Mouse (Mus musculus) testis, adult 2 months (tissue): ENCODE measurements around the gene Pcbp2. TPM values are rescaled to one million over a fixed set of nuclear protein-coding genes. Genes with fewer than 3 reads are reported as not detected.
A peak's percentile ranks its signal among the peaks of the same experiment; 100 is the strongest.

Source experiments
- H3K27ac ChIP-seq: fragments of 200-500 bp; 2 replicates; pipeline ENCODE4 v1.5.1; 2012; ENCODE audit warnings: low read depth, low read length; ENCODE audit not compliant: control insufficient read depth, insufficient read depth
- H3K27me3 ChIP-seq: fragments of 200-500 bp; 2 replicates; pipeline ENCODE4 v1.6.1; 2012; ENCODE audit warnings: mild to moderate bottlenecking, low read length, moderate library complexity; ENCODE audit not compliant: control insufficient read depth, insufficient read depth
- H3K36me3 ChIP-seq: fragments of 200-500 bp; 2 replicates; pipeline ENCODE4 v1.6.1; 2012; ENCODE audit warnings: mild to moderate bottlenecking, low read length; ENCODE audit not compliant: control insufficient read depth, insufficient read depth
- H3K4me1 ChIP-seq: fragments of 200-500 bp; 2 replicates; pipeline ENCODE4 v1.6.1; 2012; ENCODE audit warnings: low read length; ENCODE audit not compliant: control insufficient read depth, insufficient read depth
- H3K4me3 ChIP-seq: fragments of 200-500 bp; 2 replicates; pipeline ENCODE4 v1.5.1; 2012; ENCODE audit warnings: low read depth, mild to moderate bottlenecking, low read length, moderate library complexity, mixed read lengths; ENCODE audit not compliant: control insufficient read depth
- CTCF ChIP-seq: fragments of 200-500 bp; IDR thresholded peaks from 2 replicates; pipeline ENCODE4 v1.5.1; 2012; ENCODE audit warnings: low read depth, mild to moderate bottlenecking, inconsistent platforms, low read length, moderate library complexity; ENCODE audit not compliant: control insufficient read depth, insufficient read depth, insufficient replicate concordance
- POLR2A ChIP-seq: fragments of 200-500 bp; IDR thresholded peaks from 2 replicates; pipeline ENCODE4 v1.6.1; 2012; ENCODE audit warnings: low read depth, mild to moderate bottlenecking, inconsistent platforms, low read length, moderate library complexity; ENCODE audit not compliant: control insufficient read depth
- polyA plus RNA-seq: library from polyadenylated mRNA; depleted of rRNA; stranded (reverse); fragments of >200 nt; gene quantifications from 2 replicates; pipeline ENCODE4 v1.2.3, GENCODE M21; 2012

Pcbp2 gene
- polyA plus RNA-seq, 1 experiment = 1,129 TPM

DNA sequence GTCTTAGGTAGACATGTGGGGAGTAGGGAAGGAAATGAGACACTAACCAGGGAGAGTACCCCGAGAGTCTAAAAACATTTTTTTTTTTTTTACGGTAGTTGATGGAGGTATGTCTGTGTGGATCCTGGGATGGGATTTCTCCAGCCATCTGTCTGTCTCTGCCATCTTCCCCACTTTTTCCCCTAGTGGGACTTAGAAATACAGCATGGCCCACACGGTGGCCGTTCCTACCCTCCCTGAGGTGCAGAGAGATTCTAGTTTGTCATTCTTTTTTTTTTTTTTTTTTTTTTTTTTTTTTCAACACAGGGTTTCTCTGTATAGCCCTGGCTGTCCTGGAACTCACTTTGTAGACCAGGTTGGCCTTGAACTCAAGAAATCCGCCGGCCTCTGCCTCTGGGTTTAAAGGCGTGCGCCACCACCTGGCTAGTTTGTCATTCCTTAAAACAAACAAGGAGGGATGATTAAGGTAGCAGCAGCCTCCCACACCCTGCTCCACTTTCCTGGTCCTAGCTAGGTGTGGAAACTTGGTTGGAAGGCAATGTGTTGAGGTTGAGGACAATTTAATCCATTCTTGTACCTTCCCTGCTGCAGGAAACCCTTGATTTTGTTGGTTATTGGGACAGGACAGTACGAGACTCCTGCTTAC lies 8.8 kb upstream of the Pcbp2 start:
- peaks cover 5% of the 10 kb centered on the region for H3K4me1 ChIP-seq
- no peak overlapping the region for H3K4me3 ChIP-seq
- H3K36me3 ChIP-seq = no peaks in the 10 kb centered on the region
- no peaks in the 10 kb centered on the region for H3K27me3 ChIP-seq
- H3K27ac ChIP-seq = no peak overlapping the region
- no peak for TF ChIP-seq POLR2A
- no peak for TF ChIP-seq CTCF

DNA sequence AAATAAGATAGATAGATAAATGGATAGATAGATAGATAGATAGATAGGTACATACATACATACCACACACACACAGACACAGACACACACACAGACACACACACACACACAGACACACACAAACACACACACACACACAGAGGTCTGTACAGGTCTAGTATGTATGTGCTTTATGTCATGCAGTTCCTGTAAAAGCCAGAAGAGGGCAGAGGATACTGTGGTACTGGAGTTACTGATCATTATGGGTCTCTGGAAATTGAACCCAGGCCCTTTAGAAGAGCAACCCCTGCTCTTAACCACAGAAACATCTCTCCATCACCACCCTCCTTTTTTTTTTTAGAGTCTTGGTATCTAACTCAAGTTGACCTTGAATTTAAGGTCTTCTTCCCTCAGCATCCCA lies 6.7 kb upstream of the Pcbp2 start:
- H3K36me3 ChIP-seq = no peaks in the 10 kb centered on the region
- H3K27me3 ChIP-seq = no peaks in the 10 kb centered on the region
- H3K4me3 ChIP-seq = no peak overlapping the region
- H3K27ac ChIP-seq = no peak overlapping the region
- TF ChIP-seq POLR2A (no peak), CTCF (no peak)
- H3K4me1 ChIP-seq = peaks cover 5% of the 10 kb centered on the region

DNA sequence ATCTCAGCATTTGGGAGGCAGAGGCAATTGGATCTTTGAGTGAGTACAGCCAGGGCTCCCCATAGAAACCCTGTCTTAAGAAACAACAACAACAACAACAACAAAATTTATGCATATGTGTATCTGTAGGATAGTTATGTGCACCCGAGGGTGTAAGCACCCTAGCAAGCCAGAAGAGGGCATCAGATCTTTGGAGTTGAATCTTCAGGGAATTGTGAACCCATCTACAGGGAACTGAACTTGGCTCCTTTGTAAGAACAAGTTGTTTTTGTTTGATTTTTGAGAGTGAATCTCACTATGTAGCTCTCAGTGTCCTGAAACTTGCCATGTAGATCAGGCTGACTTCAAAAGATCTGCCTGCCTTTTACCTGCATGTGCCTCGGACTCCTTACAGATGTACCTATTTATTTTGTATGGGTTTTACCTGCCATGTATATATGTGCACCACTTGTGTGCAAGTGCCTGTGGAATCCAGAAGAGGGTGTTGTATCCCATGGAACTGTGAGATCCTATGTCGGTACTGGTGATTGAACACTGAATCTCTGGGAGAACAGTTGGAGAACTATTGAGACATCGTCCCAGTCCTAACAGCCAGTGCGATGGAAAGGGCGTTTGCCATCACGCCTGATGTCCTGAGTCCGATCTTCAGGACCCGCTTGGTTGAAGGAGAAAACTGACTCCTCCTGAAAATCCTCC lies 1.5 kb upstream of the Pcbp2 start:
- TF ChIP-seq CTCF (no peak), POLR2A (no peak)
- H3K4me3 ChIP-seq = no peak overlapping the region
- H3K4me1 ChIP-seq = no peaks in the 10 kb centered on the region
- no peaks in the 10 kb centered on the region for H3K27me3 ChIP-seq
- no peak overlapping the region for H3K27ac ChIP-seq
- H3K36me3 ChIP-seq = peaks cover 2% of the 10 kb centered on the region; the same call in 1 of the 2 replicates

DNA sequence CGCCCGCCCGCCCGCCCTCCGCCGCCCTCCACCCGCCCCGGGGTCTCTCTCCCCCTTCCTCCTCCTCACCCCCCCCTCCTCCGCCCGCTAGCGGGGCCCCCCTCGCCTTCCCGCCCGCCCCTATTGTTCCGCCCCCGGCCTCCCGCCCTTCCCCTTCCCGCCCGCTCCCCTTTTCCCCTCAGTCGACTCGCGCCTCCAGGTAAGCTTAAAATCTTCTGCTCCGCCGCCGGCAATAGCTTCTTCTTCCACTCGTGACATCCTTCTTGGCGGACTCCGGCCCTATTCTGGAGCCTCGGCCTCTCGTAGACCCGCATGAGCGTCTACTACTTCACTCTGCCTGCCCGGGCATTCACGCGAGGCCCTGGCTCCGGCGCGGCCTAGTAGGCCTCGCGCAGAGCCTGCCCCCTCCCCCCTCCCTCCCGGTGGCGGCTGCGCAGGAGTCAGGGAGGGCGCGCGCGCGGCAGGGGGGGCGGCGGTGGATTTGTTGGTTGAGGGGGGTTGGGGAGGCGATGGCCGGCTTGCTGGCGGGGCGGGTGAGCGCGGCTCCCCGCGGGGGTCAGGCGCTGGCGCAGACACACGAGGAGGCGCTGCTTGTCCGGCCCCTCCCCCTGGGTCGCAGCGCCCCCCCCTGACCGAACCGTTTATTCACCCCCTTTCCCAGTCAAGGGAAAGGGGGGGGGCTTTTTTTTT lies 411 bp downstream of the Pcbp2 start:
- Histone ChIP-seq H3K27ac (peak overlapping the region; percentile 97), H3K4me3 (peak overlapping the region; percentile 97), H3K4me1 (no peaks in the 10 kb centered on the region), H3K27me3 (no peaks in the 10 kb centered on the region), H3K36me3 (peaks cover 2% of the 10 kb centered on the region; the same call in 1 of the 2 replicates)
- TF ChIP-seq POLR2A (peak; percentile 61; the same call in 1 of the 2 replicates), CTCF (no peak)

DNA sequence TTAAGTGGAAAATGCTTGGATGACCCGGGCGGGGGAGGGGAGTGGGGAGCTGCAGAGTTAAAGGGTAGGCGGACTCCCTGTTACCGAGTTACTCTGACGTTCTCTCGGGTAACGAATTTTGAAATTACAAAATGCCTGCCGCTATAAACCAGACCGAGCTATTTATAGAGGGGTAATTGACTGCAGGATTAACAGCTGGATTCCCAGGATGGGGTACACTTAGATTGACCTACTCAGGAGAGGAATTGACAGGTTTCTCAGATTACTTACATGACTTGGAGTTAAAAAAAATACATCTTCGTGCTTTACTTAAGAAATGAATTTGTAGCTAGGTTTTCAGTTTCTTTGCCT lies 931 bp downstream of the Pcbp2 start:
- Histone ChIP-seq H3K27me3 (no peaks in the 10 kb centered on the region), H3K27ac (no peak overlapping the region), H3K36me3 (peaks cover 2% of the 10 kb centered on the region; the same call in 1 of the 2 replicates), H3K4me3 (peak overlapping the region; percentile 97), H3K4me1 (no peaks in the 10 kb centered on the region)
- no peak for TF ChIP-seq CTCF
- TF ChIP-seq POLR2A = no peak

DNA sequence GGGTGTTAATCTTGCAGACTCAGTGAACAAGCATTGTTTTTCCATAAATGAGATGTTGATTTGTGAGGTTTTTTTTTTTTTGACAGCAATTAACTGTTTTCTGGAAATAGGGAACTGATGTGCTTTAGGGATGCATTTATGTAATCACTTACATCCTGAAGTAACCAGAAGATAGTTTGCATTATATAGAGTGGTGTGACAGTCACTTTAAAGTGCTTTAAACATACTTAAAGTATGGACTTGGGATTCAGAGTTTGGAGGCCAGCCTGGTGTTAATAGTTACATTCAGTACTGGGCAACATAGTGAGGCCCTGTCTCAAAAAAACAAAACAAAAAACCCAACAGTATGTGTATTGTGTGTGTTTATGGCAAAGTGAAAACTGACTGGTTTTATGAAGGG lies 1.4 kb downstream of the Pcbp2 start:
- no peaks in the 10 kb centered on the region for H3K4me1 ChIP-seq
- no peaks in the 10 kb centered on the region for H3K27me3 ChIP-seq
- TF ChIP-seq POLR2A (no peak), CTCF (no peak)
- H3K4me3 ChIP-seq = no peak overlapping the region
- H3K36me3 ChIP-seq = peaks cover 2% of the 10 kb centered on the region; the same call in 1 of the 2 replicates
- H3K27ac ChIP-seq = no peak overlapping the region

DNA sequence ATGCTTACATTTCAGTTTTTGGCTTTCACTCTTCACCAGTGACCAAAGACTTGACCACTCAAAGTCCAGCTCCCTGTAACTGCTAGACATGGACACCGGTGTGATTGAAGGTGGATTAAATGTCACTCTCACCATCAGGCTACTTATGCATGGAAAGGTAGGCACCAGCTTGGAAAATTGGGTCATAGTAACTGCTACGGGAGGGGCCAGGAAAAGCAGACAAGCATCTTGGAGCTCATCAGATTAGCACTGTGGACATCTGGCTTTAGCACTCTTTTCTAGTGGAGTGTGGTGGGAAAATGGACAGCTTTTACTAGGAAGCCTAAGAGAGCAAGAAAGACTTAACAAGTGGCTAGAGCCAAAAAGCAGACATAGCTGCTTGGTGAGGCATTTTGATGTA lies 2.9 kb downstream of the Pcbp2 start:
- peak overlapping the region; percentile 6; the same call in 1 of the 2 replicates for H3K4me3 ChIP-seq

More for the DNA sequence above, 2.9 kb downstream of the Pcbp2 start:
- Histone ChIP-seq H3K4me1 (no peaks in the 10 kb centered on the region), H3K36me3 (peaks cover 2% of the 10 kb centered on the region), H3K27me3 (no peaks in the 10 kb centered on the region), H3K27ac (no peak overlapping the region)
- TF ChIP-seq CTCF = no peak
- TF ChIP-seq POLR2A = no peak
